Mouse (Mus musculus) midbrain, embryonic 14.5 days (tissue): ENCODE results near the gene Evi5l. TPM values are rescaled to one million over a fixed set of nuclear protein-coding genes. Genes with fewer than 3 reads are reported as not detected.

Experiments used
- ATAC-seq: fragments of 200-750 bp; cut with Nextera tagmentation; 2 replicates; pipeline ENCODE4 v1.8.0; 2017; ENCODE audit warnings: moderate number of reproducible peaks, moderate library complexity; ENCODE audit not compliant: low FRiP score, low TSS enrichment
- DNase-seq: peaks from one replicate; pipeline ENCODE4 v3.0.0-alpha.2; 2015
- H3K27ac ChIP-seq: fragments of 300-500 bp; sonication (generic); replicated peaks from 2 replicates; pipeline ENCODE4 v1.5.1; 2014; ENCODE audit warnings: mild to moderate bottlenecking, low read depth, low read length, moderate library complexity
- H3K27me3 ChIP-seq: fragments of 300-500 bp; sonication (generic); 2 replicates; pipeline ENCODE4 v1.6.1; 2014; ENCODE audit warnings: low read length, control low read depth, mixed read lengths; ENCODE audit not compliant: control insufficient read depth, insufficient read depth
- H3K36me3 ChIP-seq: fragments of 300-500 bp; sonication (generic); 2 replicates; pipeline ENCODE4 v1.6.1; 2014; ENCODE audit warnings: low read length, control low read depth; ENCODE audit not compliant: control insufficient read depth, insufficient read depth
- H3K4me1 ChIP-seq: fragments of 300-500 bp; sonication (generic); 2 replicates; pipeline ENCODE4 v1.6.1; 2014; ENCODE audit warnings: mild to moderate bottlenecking, antibody characterized with exemption, low read length, control low read depth; ENCODE audit not compliant: control insufficient read depth, insufficient read depth
- H3K4me2 ChIP-seq: fragments of 300-500 bp; sonication (generic); 2 replicates; pipeline ENCODE4 v1.6.1; 2014; ENCODE audit warnings: mild to moderate bottlenecking, low read length, moderate library complexity
- H3K4me3 ChIP-seq: fragments of 300-500 bp; sonication (generic); replicated peaks from 2 replicates; pipeline ENCODE4 v1.5.1; 2014; ENCODE audit warnings: low read depth, low read length
- H3K9ac ChIP-seq: fragments of 300-500 bp; sonication (generic); replicated peaks from 2 replicates; pipeline ENCODE4 v1.6.1; 2014; ENCODE audit warnings: mild to moderate bottlenecking, low read length, moderate library complexity
- H3K9me3 ChIP-seq: fragments of 300-500 bp; sonication (generic); 2 replicates; pipeline ENCODE4 v1.6.1; 2016; ENCODE audit warnings: low read length, control low read depth, mixed read lengths; ENCODE audit not compliant: control insufficient read depth
- WGBS: fragments of 180-500 bp; shearing (Covaris S2); extraction: QIAGEN DNeasy Blood & Tissue Kit; methylation state at CpG from one replicate; pipeline ENCODE4 v1.1.7; 2014; 5-methylcytosine and 5-hydroxymethylcytosine counted together
- polyA plus RNA-seq: library from polyadenylated mRNA; unstranded; fragments of >200 nt; fragmentation: Nextera tagmentation; extraction: Ambion mirVana; gene quantifications from 2 replicates; pipeline ENCODE4 v1.2.1, GENCODE M21; 2014

The Evi5l gene
- polyA plus RNA-seq, 1 experiment from 2014 or later, result 93.6 TPM

DNA sequence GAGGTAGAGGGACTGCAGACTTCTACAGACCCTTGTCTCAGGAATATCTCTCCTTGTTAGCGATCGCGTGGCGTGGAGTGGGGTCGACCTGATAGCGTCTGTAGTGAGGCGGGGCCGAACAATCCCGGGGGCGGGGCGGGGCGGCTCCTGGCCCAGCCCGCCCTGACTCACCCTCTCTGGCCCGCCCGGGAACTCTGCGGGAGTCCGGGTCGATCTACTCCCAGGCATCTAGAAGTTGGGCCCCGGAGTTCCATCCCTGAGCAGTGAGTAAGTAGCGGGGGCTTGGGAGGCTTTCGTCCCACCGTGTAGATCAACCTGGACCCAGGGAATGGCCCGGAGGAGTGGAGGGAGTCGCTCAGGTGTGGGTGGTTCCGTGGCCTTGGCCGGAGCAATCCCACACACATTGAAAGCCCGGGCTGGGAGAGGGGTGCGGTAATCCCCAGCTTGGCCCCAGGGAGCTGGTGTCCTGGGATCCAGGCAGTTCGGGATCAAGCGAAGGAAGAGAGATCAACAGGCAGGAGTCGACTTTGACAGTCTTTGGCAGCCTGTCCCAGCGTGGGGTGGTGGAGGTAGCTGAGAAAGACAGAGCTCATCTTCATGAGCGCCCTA is 60.5 kb downstream of the Evi5l start, which contains the start of gene Lrrc8e:
Gene Lrrc8e (plus strand): TSS at position 89 of the 609 bp plus-strand sequence.
- no peak within 1 kb of the TSS for H3K4me3 ChIP-seq
- H3K9me3 ChIP-seq, result no peaks in the 10 kb centered on the region
- ATAC-seq (no peak), DNase-seq (no peak)
- H3K27ac ChIP-seq, result no peak within 1 kb of the TSS
- peaks cover 10% of the 10 kb centered on the region; the same call in 1 of the 2 replicates for H3K27me3 ChIP-seq
- no peak within 1 kb of the TSS for H3K9ac ChIP-seq
- 4% methylated on average over 33 of the region's 33 CpGs for WGBS
- no peaks in the 10 kb centered on the region for H3K36me3 ChIP-seq
- H3K4me2 ChIP-seq, result peak within 1 kb of the TSS; percentile 35
- H3K4me1 ChIP-seq, result peaks cover 4% of the 10 kb centered on the region; the same call in 1 of the 2 replicates

DNA sequence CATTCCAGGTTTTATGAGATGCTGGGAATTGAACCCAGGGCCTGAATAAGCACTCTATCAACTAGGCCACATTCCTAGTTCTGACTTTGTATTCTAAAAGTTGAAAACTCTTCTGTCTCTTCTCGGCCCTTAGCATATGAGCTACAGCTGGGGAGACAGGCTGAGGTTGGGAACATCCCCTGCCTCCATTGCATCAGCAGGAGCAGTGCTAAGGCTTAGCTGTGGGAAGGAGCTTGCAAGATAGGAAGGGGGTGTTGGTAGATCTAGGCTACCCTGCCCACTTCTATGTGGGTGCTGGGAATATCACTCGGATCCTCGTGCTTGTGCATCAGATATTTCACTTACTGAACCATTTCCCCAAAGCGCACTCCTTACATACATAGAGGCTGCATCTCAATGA is 61.6 kb downstream of the Evi5l start:
- Histone ChIP-seq H3K4me2 (no peak overlapping the region), H3K27me3 (peaks cover 10% of the 10 kb centered on the region; the same call in 1 of the 2 replicates), H3K9me3 (no peaks in the 10 kb centered on the region), H3K36me3 (no peaks in the 10 kb centered on the region), H3K27ac (no peak overlapping the region), H3K9ac (no peak overlapping the region), H3K4me3 (no peak overlapping the region), H3K4me1 (peaks cover 4% of the 10 kb centered on the region; the same call in 1 of the 2 replicates)
- DNase-seq, result no peak
- 93% methylated on average over 4 of the region's 4 CpGs for WGBS
- ATAC-seq, result no peak

DNA sequence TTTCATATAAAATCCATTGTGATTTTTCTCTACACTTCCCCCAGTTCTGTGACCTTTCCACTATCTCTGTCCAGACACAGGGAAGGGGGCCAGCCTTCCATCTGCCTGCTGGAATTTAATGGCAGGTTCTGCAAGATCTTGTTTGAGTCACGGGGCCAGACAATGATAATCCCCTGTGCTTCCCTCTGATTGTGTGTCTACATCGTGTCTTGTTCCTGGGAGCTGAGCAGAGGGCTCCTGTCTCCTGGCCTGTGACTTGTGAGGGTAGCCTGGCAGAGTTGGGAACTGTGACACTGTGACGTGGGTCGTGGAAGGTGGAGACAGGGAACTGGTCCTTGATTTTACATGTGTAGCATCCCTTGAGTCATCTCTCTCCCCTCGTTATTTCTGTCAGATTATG is 63.4 kb downstream of the Evi5l start:
- no peak overlapping the region for H3K9ac ChIP-seq
- H3K27ac ChIP-seq, result no peak overlapping the region
- H3K36me3 ChIP-seq, result no peaks in the 10 kb centered on the region
- WGBS, result 70% methylated on average over 5 of the region's 5 CpGs
- peaks cover 4% of the 10 kb centered on the region; the same call in 1 of the 2 replicates for H3K4me1 ChIP-seq
- H3K4me2 ChIP-seq, result no peak overlapping the region
- no peak overlapping the region for H3K4me3 ChIP-seq
- no peaks in the 10 kb centered on the region for H3K9me3 ChIP-seq
- H3K27me3 ChIP-seq, result peaks cover 10% of the 10 kb centered on the region; the same call in 1 of the 2 replicates
- ATAC-seq (no peak), DNase-seq (no peak)

DNA sequence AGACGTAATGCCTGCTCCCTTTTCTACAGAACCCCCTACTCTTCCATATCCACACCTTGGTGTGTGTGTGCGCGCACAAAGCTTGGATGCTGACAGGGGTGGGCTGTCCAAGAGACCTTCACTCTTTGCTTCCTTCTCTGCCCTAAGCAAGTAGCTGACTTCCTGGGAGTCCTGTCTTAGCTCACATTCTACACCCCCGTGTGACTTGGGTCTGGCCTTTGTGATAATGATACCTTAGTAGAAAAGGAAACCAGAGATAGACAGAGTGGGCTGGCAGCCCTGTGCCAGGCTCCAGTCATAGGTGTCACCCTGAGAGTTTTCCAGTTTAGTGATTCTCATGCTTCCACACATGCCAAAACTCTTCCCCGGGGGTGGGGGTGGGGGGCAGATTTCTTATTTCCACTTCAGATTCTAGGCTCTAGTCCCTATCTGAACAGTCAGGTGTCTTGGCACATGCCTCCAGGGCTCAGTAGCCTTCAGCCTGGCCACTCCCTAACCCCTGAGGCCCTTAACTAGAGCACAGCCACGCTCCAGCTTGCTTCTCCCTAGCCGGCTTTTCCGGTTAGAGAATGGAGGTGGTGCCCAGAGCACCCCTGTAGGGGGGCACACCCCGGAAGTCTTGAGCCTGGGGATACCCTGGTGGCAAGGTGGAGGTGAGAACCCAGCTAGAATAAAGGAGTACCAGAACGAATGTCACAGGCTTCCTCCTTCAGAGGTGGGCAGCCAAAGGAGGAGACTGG is 64.4 kb downstream of the Evi5l start:
- Histone ChIP-seq H3K9ac (no peak overlapping the region), H3K27me3 (peaks cover 10% of the 10 kb centered on the region; the same call in 1 of the 2 replicates), H3K4me1 (peaks cover 4% of the 10 kb centered on the region; the same call in 1 of the 2 replicates), H3K4me2 (no peak overlapping the region), H3K4me3 (no peak overlapping the region), H3K9me3 (no peaks in the 10 kb centered on the region), H3K36me3 (no peaks in the 10 kb centered on the region), H3K27ac (no peak overlapping the region)
- DNase-seq (no peak), ATAC-seq (no peak)
- 67% methylated on average over 10 of the region's 10 CpGs for WGBS

DNA sequence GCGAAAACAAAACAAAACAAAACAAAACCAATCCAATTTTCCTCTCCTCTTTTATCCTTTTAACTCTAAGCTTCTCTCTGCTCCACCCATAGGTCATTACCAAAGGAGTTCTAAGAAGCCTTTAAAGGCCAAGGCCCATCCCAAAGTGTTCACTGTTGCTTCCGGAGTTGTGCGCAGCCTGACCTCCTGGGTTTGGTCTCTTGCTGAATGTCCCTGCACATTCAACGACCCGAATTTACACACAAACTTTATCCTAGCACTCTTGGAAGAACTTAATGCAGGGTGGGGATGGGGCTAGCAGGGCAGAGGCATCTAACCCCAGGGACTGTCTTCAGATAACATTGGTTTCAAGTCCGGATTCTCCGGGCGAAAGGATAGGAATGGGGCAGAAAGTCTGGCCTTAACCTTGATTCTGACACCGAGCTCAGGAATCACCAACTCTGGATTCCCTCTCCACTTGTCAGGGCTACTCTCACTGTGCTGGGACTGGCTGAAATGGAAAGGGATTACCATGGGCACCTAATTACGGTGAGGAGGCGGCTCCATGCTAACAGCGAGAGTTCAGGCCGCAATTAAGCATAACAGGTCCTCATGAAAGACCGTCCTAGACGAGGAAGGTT is 71.6 kb downstream of the Evi5l start:
- Histone ChIP-seq H3K36me3 (peaks cover 17% of the 10 kb centered on the region), H3K4me2 (peak overlapping the region; percentile 95), H3K27me3 (no peaks in the 10 kb centered on the region), H3K9me3 (no peaks in the 10 kb centered on the region), H3K9ac (peak overlapping the region; percentile 65), H3K4me3 (peak overlapping the region; percentile 70), H3K4me1 (peaks cover 18% of the 10 kb centered on the region), H3K27ac (peak overlapping the region; percentile 93)
- DNase-seq (no peak), ATAC-seq (no peak)
- 20% methylated on average over 15 of the region's 15 CpGs for WGBS

DNA sequence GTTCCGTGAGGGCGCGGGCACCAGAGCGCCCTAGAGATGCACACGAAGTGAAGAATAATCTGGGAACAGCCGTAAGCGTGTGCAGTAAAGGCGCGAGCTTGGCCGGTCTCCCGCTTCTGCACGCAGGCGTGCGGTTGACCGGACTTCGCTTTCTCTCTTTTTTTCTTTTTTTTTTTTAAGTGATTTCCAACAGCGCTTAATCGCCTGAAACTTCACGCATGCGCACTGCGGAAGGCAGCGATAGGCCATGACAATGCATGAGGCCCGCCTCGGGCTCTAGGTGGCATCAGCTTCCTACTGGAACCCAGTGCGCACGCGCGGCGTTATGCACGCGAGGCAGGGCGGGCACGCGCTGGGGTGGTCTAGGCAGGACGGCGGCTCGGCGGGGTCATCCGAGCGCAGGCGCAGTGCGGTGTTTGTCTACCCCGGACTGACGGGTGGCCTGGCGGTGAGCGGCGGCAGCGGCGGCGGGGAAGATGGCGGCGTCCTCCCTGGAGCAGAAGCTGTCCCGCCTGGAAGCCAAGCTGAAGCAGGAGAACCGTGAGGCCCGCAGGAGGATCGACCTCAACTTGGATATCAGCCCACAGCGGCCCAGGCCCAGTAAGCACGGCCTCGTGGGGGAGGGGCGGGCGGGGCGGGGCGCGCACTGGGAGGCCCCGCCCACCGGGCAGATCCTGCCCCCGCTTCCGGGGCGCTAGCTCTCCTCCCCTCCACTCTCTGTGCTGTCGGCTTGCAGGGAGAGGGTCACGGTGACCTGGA is 72.2 kb downstream of the Evi5l start, which contains the start of the genes Map2k7 and Gm49320:
Gene Map2k7 (plus strand): TSS at position 307 of the 759 bp plus-strand sequence.
Gene Gm49320 (plus strand): TSS at position 432 of the 759 bp plus-strand sequence.
- Histone ChIP-seq H3K27ac (peak within 1 kb of the TSS; percentile 93), H3K9ac (peak within 1 kb of the TSS; percentile 75), H3K4me3 (peak within 1 kb of the TSS; percentile 70), H3K27me3 (no peaks in the 10 kb centered on the region), H3K36me3 (peaks cover 24% of the 10 kb centered on the region), H3K4me2 (peak within 1 kb of the TSS; percentile 95), H3K4me1 (peaks cover 18% of the 10 kb centered on the region), H3K9me3 (no peaks in the 10 kb centered on the region)
- peak; percentile 100 for DNase-seq
- under 1% methylated on average over 71 of the region's 71 CpGs for WGBS
- ATAC-seq, result peak; percentile 95

DNA sequence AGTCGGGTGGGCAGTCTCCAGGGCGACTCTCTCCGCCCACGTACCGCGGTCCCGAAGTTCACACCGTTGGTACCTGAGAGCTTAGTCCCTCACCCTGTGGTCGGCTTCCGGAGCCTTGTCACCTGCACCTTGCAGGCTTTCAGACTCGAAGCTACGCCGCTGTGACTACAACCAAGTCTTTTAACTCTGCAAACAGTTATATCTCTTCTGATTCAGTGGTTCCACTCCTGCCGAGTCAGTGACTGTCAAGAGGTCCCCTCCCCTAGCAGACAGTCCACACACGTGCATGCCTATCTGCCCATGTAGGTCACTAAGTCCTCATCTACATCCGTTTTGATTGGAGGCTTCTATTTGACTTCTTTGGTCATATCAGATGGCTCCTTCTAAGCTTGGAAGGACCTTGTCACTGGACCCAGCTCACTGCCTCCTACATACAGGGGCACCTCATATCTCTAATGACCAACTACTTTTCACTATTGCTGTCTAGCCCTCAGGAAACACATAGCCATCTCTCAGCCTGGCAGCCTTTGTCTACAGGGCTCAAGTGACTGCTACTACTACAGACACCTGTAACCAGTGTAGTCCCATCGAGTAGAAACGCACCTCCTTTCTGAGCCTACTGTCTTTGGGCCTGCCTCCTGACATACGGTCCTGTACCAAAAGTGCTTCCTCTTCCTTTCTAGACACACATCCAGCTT is 73.0 kb downstream of the Evi5l start:
- H3K9ac ChIP-seq, result peak overlapping the region; percentile 75
- no peaks in the 10 kb centered on the region for H3K9me3 ChIP-seq
- peak overlapping the region; percentile 93; the same call in 1 of the 2 replicates for H3K27ac ChIP-seq
- H3K4me2 ChIP-seq, result peak overlapping the region; percentile 95
- no peaks in the 10 kb centered on the region for H3K27me3 ChIP-seq
- H3K4me1 ChIP-seq, result peaks cover 18% of the 10 kb centered on the region
- H3K36me3 ChIP-seq, result peaks cover 31% of the 10 kb centered on the region
- H3K4me3 ChIP-seq, result peak overlapping the region; percentile 70
- ATAC-seq, result peak; percentile 15
- WGBS, result 15% methylated on average over 19 of the region's 19 CpGs
- DNase-seq, result no peak
